Mouse (Mus musculus) splenic B cell, adult 2 months (primary cell): ENCODE measurements at regions not wholly inside any gene's neighbourhood (a gene's known extent, or its start where the extent isn't known, plus 50 kb on each side); places are given as distances from the start of the nearest gene placed in this dataset.
A peak's percentile ranks its signal among the peaks of the same experiment; 100 is the strongest.
"Not testable (repeated sequence)": the region's sequence is repeated elsewhere in the genome, so short reads cannot be mapped to it uniquely, and the experiment has no call there.

Experiments
- DNase-seq: peaks from one replicate; pipeline ENCODE4 v3.0.0-alpha.2; 2011; ENCODE audit warnings: low read depth, low spot score
- H3K27me3 ChIP-seq: 2 replicates; pipeline ENCODE4 v1.6.1; 2012; ENCODE audit warnings: mild to moderate bottlenecking, low read length, moderate library complexity, mixed read lengths; ENCODE audit not compliant: control insufficient read depth, poor library complexity, insufficient read depth, severe bottlenecking
- H3K36me3 ChIP-seq: 2 replicates; pipeline ENCODE4 v1.6.1; 2012; ENCODE audit warnings: mild to moderate bottlenecking, low read length, moderate library complexity, mixed read lengths; ENCODE audit not compliant: control insufficient read depth, poor library complexity, insufficient read depth, severe bottlenecking

DNA sequence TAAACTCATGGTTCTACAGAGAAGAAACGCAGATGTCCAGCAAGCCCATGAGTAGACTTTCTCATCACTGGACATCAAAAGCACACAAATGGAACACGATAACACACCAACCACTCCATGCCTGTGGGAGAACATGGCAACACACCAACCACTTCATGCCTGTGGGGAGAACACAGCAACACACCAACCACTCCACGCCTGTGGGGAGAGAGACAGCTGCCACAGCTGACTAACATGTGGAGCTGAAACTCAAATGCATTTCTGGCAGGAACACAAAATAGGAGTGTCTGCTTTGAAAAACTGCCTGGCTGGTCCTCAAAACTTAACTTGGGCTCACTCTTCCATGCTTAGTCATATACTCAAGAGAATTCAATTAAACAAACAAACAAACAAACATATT is 88.4 kb upstream of the Prkcq start:
- no peaks in the 10 kb centered on the region for H3K27me3 ChIP-seq
- no peak for DNase-seq
- H3K36me3 ChIP-seq = no peaks in the 10 kb centered on the region

GRCm38 (mm10) chr2:11086996-11087395 is 84.9 kb upstream of the Prkcq start:
- Histone ChIP-seq H3K36me3 (no peaks in the 10 kb centered on the region), H3K27me3 (no peaks in the 10 kb centered on the region)
- peak; percentile 46 for DNase-seq

DNA sequence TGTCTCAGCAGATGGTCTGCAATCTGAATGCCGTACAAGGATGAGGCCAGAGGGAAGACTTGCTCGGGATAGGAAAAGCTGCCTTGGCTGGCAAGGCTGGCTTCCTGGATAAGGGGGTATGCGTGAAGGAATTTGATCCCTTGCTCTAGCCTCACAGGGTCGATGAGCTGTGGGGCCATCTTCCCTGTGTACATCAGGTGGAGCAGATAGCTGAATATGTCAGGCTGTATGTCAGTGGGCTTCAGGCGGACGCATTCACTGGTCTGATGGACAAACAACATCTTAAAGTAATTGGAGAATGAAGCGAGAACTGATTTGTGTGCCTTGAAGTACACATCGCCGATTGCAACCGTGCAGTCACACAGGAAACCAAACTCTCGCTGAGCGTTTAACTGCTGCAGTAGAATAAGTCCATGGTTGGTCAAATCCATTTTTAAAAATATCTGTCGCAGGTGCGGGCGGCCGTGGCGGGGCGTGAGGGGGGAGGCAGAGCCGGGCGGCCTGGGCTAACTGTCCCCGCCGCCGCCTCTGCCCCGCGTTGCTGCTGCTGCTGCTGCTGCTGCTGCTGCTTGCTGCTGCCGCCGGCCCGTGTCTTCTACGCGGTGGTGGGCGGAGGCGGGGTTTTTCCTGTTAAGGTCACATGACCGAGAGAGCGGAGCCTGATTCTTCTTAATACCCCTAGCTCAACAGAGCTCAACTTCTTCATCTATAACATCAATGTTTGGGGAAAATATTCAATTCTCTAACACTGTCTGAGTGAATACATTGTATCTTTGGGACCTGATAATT is 71.9 kb upstream of the Prkcq start:
- DNase-seq = peak; percentile 62
- not testable (repeated sequence) for H3K27me3 ChIP-seq, H3K36me3 ChIP-seq

DNA sequence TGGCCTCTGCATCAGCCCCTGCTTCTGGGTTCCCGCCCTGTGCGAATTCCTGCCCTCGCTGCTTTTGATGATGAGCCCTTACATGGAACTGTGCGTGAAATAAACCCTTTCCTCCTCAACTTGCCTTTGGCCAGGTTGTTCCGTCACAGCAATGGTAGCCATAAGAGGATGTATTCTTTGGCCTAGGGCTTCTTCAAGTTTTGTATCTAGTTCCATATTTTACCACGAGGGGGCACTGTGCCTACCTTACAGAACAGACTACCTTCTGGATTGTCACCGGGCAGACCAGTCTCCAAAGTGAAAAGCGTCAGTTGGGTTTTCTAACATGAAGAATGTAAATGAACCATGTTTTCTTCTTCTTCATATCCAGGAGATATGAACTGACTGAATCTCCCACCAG is 58.7 kb upstream of the Prkcq start:
- DNase-seq = peak; percentile 80
- H3K36me3 ChIP-seq = no peaks in the 10 kb centered on the region
- H3K27me3 ChIP-seq = no peaks in the 10 kb centered on the region

DNA sequence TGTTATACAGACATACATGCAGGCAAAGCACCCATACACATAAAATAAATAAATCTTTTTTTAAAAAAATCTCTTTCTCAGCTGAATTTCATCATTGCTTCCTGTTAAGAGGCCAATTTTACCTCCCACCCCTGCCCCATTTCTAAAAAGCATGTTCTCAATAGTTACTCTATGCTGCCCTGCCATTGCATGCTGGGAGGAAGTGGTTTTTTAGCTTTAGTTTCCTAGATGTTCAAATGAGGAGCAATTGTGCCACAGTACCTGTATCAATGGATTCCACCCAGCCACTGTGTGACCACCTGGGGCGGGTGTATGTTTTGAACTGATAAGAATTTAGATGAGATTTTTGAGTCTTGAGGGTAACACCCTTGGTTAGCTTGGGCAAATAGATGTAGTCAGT is 53.3 kb upstream of the Prkcq start:
- no peak for DNase-seq
- H3K36me3 ChIP-seq = no peaks in the 10 kb centered on the region

GRCm38 (mm10) chr2:11119301-11119700 is 52.6 kb upstream of the Prkcq start:
- DNase-seq = no peak
- H3K27me3 ChIP-seq = no peaks in the 10 kb centered on the region

More for the DNA sequence above, 53.3 kb upstream of the Prkcq start:
- no peaks in the 10 kb centered on the region for H3K27me3 ChIP-seq

More at GRCm38 (mm10) chr2:11119301-11119700, 52.6 kb upstream of the Prkcq start:
- no peaks in the 10 kb centered on the region for H3K36me3 ChIP-seq
